Mouse (Mus musculus): ENCODE measurements around the gene Chd4.
"Not testable (repeated sequence)": the region's sequence is repeated elsewhere in the genome, so short reads cannot be mapped to it uniquely, and the experiment has no call there.

The Chd4 gene

GRCm38 (mm10) chr6:125160558-125160853 lies 64.7 kb downstream of the Chd4 start:
- DNase-seq (ENCODE audit: low read depth, low spot score) = no peak

GRCm38 (mm10) chr6:125160854-125161760 lies 65.3 kb downstream of the Chd4 start:
- peak; percentile 56 for DNase-seq (ENCODE audit: low read depth, low spot score)

DNA sequence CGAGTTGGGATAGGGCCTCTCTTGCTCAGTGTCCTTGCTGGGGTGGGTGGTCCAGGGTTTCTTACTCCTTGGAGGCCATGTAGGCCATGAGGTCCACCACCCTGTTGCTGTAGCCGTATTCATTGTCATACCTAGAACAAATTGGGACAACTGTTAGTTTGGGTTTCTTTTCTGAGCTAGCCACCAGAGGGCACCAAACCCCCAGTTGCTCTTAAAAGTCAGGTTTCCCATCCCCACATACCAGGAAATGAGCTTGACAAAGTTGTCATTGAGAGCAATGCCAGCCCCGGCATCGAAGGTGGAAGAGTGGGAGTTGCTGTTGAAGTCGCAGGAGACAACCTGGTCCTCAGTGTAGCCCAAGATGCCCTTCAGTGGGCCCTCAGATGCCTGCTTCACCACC lies 66.2 kb downstream of the Chd4 start:
- DNase-seq (ENCODE audit: low read depth, low spot score) = peak; percentile 79

GRCm38 (mm10) chr6:125162615-125163305 lies 67.0 kb downstream of the Chd4 start:
- not testable (repeated sequence) for DNase-seq (ENCODE audit: low read depth, low spot score)

GRCm38 (mm10) chr6:125163801-125164657 lies 68.2 kb downstream of the Chd4 start:
- DNase-seq (ENCODE audit: low read depth, low spot score) = peak; percentile 55

DNA sequence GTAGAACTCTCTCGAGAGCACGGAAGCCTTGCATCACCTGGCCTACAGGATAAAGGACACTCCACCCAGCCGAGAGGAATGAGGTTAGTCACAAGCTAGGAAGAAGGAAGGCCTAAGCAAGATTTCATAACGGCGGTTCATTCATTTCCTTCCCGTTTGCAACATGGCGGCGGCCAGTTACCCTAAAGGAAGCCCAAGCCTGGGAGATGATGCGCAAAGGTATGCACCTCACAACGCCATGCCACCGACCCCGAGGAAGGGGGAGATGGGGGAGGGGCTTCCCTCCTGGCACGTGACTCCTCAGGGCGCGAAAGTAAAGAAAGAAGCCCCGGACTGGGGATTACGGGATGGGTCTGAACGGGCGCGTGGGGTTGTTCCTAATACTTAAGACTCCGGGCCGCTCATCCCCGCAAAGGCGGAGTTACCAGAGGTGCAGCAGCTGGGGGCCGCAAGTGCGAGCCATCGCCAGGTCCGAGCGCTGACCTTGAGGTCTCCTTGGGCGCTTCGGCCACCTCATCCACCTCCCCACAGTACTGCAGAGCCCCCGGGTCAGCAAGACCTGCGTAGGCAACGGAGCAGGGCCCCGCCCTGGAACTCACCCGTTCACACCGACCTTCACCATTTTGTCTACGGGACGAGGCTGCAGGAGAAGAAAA lies 69.0 kb downstream of the Chd4 start:
- DNase-seq (ENCODE audit: low read depth, low spot score) = peak; percentile 92

- peak; percentile 98 for DNase-seq (ENCODE audit: low read depth, low spot score)
These were observed 69.6 kb downstream of the Chd4 start for GRCm38 (mm10) chr6:125165328-125165891.

DNA sequence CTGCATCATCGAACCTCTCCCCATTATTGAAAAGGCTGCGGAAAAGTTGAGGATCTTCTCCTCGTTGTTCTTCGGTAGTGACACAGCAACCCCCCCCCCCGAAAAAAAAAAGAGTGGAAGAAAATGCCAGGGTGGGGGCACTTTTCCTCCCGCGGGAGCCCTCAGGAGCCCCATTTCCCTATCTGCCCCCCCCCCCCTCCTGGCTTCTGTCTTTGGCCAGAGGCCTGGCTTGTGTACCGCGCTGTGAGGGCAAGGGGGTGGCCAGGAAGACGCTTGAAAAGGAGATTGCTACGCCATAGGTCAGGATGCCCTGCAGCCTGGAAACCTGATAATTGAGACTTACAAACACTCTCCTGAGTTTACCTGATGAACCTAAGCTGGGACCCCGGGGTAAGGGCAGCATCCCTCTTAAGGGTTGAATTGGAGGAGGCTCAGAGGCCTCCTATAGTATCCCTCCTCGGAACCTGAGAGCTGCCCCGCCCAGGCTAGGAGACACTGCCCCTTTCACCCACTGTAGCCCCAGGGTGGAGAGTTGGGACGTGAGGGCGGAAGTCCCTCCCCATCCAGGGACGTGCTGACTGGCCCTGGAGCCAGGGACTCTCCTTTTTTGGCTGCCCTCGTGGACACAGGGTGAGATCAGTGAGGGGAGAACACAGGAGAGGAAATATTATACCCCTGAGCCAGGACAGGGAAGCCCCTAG lies 70.4 kb downstream of the Chd4 start, which contains the start of gene Gapdh:
Gene Gapdh (minus strand): TSS at position 417 of the 701 bp plus-strand sequence.
- DNase-seq (ENCODE audit: low read depth, low spot score) = peak; percentile 63

- DNase-seq (ENCODE audit: low read depth, low spot score) = no peak
These were observed 71.3 kb downstream of the Chd4 start for GRCm38 (mm10) chr6:125166861-125167650.

DNA sequence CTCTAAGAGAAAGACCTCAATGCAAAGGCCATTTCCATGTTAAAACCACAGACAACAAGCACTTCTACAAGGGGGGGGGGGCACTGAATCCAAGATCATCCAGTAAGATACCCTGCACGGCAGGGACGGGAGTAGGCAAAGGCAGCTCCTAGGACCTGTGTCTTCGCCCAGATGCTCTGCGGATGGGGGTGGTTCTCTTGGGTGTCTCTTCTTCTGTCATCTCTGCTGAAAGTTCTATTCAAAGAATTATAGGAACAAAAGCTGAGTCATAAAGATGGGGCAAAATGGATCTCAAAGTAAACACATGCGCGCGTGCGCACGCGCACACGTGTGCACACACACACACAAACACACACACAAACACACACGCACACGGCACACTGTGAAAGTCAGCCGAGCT lies 72.3 kb downstream of the Chd4 start:
- DNase-seq (ENCODE audit: low read depth, low spot score) = no peak

- no peak for DNase-seq (ENCODE audit: low read depth, low spot score)
These were observed 74.4 kb downstream of the Chd4 start for GRCm38 (mm10) chr6:125170194-125170593.

DNA sequence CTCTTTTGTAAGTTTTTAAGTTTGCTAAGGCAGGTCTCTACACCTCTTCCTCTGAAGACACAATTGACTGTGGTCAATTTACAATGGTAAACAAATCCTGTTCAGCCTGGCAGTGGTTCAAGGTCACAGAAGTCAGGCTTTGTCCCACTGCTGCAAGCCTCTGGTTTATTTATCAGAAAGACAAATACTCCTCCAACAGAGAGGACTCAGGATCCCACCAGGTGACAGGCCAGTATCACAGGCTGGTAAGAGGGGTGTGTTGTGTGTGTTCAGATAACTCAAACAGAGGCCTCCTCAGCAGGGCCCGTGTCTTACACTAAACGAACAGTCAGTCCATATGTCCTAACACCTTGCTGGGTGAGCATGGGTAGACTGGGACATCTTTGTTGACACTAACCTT lies 76.7 kb downstream of the Chd4 start:
- DNase-seq (ENCODE audit: low read depth, low spot score) = no peak

- no peak for DNase-seq (ENCODE audit: low read depth, low spot score)
These were observed 77.5 kb downstream of the Chd4 start for GRCm38 (mm10) chr6:125173256-125173655.

- no peak for DNase-seq (ENCODE audit: low read depth, low spot score)
These were observed 79.7 kb downstream of the Chd4 start for GRCm38 (mm10) chr6:125175469-125175868.

DNA sequence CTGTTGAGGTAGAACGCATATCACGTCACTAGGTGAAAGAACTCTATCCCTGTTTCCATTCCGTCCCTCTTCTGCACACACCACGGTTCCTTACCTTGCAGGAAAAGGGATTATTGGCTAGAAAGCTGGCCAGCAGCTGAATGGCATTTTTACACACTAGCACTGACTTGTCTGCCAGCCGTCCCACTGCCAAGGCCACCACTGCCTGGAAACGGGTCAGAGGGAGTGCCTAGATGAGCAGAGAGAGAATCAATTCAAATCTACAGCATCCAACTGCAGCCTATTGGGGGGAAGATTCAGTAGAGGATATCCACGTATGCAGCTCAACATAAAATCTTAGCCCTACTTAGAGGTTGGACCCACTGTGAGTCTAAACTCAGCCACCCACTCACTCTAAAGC lies 83.8 kb downstream of the Chd4 start:
- DNase-seq (ENCODE audit: low read depth, low spot score) = no peak

Measured in mesoderm, embryonic 11.5 days (tissue).